Mouse (Mus musculus) induced T-regulatory cell, adult 2 months (primary cell): ENCODE measurements around the gene Rbm8a.
"Not testable (repeated sequence)": the region's sequence is repeated elsewhere in the genome, so short reads cannot be mapped to it uniquely, and the experiment has no call there.

ENCODE experiments used
- DNase-seq: peaks from one replicate; pipeline ENCODE4 v3.0.0-alpha.2; 2012; ENCODE audit warnings: low read depth

Gene Rbm8a

DNA sequence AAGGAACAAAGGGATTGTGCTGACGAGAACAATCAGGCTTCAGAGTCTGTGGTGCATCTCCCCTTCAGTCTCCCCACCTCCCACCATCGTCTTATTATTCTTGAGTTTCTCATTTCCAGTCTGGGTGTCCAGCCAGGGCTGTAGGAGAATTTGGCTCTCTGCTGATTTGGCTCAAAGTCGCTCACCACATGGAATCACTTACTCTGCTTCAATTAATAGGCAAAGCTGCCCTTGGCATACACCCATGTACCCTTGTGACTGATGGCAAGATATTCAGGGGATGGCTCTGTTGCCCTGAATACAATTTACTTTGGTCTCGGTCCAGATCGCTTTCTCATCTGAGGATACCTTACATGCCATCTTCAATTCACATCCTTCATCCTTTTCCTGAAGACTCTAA lies 26.4 kb upstream of the Rbm8a start:
- no peak for DNase-seq

- not testable (repeated sequence) for DNase-seq
These were observed 23.7 kb upstream of the Rbm8a start for GRCm38 (mm10) chr3:96606007-96606406.

- DNase-seq = no peak
These were observed 23.1 kb upstream of the Rbm8a start for GRCm38 (mm10) chr3:96606618-96607017.

DNA sequence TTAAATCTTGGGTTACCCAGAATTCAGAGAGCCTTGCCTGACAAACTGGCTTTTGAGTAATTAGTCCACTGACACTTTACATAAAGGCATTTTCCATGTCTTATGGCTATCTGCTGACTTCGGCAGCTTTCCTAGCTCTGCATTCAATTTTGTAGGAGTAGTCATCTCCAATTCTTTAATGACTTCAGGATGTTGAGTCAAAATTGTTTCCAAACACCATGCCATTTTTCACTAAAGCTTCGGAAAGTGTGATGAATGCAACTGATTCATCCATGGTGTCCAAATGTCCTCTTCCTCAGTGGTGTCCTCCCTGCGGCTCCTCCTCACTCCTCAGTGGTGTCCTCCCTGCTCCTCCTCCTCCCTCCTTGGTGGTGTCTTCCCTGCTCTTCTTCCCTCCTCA lies 11.8 kb upstream of the Rbm8a start:
- no peak for DNase-seq

GRCm38 (mm10) chr3:96623201-96623600 lies 6.5 kb upstream of the Rbm8a start:
- no peak for DNase-seq

DNA sequence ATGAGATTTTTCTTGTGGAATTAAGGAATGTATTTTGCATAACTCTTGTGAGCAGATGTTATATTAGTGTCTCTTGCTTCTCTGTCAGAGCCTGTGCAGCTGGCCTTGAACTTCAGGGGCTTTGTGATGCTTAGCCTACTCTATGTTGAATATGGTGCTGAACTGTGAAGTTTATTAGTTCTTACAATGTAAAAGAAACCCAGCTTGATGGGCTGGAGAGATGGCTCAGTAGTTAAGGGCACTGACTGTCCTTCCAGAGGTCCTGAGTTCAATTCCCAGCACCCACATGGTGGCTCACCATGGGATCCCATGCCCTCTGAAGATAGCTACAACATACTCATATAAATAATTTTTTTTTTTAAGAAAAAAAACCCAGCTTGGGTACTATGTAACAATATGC lies 2.3 kb downstream of the Rbm8a start:
- no peak for DNase-seq

DNA sequence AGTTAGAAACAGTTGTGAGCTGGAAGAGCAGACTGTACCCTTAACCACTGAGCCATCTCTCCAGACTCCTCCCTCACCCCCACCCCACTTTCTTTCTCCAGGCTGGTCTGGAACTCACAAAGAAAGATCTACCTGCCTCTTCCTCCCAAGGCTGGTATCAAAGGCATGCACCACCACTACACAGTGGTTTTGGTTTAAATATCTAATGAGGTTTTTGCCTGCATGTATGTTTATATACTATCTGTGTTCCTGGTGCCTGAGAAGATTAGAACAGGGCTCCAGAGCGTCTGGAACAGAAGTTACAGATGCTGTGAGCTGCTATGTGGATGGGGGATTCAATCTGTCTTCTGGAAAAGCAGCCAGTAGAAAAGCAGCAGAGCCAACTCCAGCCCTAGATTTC lies 4.3 kb downstream of the Rbm8a start:
- no peak for DNase-seq

DNA sequence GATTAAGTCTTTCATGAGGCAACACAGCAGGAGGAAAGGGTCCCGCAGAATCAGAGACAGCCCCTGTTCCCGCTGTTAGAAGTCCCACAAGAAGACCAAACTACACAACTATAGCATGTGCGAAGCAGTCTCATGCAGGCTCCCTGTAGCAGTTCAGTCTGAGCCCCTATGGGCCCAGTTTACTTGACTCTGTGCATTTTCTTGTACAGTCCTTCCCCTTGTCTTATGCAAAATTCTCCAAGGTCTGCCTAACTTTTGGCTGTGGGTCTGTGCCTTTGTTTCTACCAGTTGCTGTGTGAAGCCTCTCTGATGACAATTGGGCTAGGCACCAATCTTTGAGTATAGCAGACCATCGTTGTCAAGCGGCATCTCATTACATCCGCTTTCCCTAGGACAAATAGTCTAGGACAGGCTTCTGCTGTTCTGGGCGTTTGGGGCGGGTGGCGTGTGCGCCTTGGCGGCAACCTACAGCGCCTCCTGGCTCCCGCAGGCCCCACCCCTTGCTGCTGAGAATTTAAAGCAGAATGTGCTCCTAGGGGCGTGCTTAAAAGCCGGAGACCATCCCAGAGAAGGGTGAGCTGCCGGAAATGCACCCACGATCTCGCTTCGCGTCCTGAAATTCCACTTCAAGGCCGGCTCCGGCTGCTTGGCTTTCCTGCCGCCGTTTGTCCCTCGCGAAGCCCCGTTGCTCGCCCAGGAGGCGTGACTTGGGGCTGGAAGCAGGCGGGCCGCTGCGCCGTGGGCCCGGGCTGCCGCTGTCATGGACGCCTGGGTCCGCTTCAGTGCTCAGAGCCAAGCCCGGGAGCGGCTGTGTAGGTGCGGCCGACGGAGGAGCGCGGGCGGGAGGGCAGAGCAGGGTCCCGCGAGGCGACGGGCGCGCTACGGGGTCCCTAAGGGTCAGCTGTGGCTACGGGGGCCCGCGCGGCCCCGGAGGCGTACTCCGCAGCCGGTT lies 5.5 kb downstream of the Rbm8a start, which contains the start of the genes Pex11b and Gm42957:
Gene Pex11b, plus strand, starts transcription at position 449 of the 952 bp plus-strand sequence.
Gene Gm42957, plus strand, starts transcription at position 547 of the 952 bp plus-strand sequence.
- peak; percentile 88 for DNase-seq

- no peak for DNase-seq
These were observed 6.2 kb downstream of the Rbm8a start for GRCm38 (mm10) chr3:96635906-96636305.

- no peak for DNase-seq
These were observed 6.7 kb downstream of the Rbm8a start for GRCm38 (mm10) chr3:96636448-96636847.

GRCm38 (mm10) chr3:96639219-96639618 lies 9.5 kb downstream of the Rbm8a start:
- peak; percentile 83 for DNase-seq

GRCm38 (mm10) chr3:96645018-96645649 lies 15.4 kb downstream of the Rbm8a start, which contains the start of gene Itga10:
Gene Itga10, plus strand, starts transcription at chr3:96645584.
- peak; percentile 47 for DNase-seq

DNA sequence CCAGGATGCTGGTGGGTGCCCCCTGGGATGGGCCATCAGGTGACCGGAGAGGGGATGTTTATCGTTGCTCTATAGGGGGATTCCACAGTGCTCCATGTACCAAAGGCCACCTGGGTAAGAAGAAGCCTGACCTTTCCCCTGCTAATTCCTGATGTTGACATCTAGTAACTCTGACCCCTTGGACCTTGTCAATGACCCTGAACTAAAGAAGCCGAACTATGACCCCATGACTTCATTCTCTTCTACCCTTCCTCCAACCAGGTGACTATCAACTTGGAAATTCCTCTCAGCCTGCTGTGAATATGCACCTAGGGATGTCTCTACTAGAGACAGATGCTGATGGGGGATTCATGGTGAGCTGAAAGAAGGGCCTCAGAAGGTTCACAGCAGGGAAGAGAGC lies 17.6 kb downstream of the Rbm8a start:
- DNase-seq = no peak

GRCm38 (mm10) chr3:96660901-96661300 lies 31.2 kb downstream of the Rbm8a start:
- DNase-seq = no peak

GRCm38 (mm10) chr3:96662731-96663316 lies 33.1 kb downstream of the Rbm8a start:
- DNase-seq = no peak

DNA sequence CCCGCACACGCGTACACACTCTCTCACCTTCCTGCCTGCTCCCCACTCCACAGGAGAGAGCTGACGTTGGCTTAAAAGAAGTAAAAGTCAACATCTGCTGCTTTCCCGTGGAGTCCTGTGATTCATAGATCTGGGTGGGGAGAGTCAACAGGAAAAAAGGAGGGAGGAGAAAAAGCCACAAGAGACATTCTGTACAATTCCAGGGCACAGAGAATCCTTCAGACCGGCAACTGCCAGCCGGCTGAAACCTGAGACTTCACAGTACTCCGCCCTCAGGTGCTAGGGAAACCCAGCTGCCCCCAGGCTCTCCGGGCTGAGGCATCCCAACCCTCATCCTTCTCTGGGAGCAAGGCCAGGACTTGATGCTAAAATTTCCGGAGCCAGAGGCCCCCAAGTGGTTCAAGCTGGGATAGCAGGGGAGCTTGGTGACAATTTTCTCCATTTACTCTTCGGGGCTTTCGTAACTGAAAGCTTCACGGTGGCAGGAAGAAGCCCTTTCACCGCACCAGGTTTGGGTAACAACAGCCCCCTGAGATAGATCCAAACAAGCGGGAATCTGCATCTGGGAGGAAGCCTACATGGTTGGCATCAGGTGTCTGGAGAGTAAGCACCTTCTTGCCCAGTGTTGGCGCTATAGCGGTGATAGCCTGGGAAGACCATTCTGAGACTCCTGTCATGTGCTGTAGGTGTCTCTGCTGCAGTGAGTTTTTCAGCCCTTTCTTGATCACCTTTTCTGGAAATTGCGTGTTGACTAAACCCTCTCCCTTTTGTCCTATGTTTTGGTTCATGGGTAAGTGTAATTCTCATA lies 33.9 kb downstream of the Rbm8a start:
- DNase-seq = peak; percentile 87

- not testable (repeated sequence) for DNase-seq
These were observed 36.1 kb downstream of the Rbm8a start for GRCm38 (mm10) chr3:96665732-96666363.

DNA sequence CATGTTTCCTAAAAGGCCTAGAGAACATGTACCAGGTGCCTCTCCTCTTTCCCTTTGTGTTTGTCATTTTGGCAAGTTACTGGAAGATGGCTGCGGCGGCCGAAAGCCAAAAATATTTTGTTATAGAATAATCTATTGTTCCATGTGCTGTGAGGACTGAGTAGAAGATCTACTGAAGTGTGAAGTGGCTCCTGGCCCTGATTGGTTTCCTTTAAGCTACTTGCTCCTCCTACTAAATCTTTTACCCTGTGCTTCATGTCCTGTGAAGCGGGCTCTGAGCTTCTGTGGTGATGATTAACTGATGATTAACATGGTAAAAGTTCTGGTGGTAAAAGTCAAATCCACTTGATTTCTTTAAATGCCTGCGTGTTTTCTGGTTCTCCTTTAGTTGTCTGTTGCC lies 37.2 kb downstream of the Rbm8a start:
- no peak for DNase-seq

- DNase-seq = peak; percentile 68
These were observed 37.6 kb downstream of the Rbm8a start for GRCm38 (mm10) chr3:96667316-96667715.

DNA sequence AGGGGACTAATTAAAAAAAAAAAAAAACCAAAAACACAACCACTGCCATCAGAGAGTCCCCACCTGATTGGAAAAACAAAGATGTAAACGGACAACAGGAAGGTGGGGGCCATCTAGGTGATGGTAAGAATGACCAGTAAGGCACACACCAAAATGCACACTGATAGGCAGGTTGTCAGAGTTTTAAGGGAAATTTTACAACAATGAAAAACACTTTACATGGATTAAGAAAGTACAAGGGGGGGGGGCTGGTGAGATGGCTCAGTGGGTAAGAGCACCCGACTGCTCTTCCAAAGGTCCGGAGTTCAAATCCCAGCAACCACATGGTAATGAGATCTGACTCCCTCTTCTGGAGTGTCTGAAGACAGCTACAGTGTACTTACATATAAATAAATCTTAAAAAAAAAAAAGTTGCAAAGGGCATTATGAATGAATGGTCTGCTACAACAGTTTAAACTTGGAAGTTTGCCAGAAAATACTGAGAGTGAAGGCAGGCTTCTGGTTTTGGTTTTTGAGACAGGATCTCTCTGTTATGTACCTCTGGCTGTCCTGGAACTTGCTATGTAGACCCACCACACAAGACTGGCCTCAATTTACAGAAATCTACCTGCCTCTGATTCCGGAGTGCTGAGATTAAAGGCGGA lies 38.8 kb downstream of the Rbm8a start:
- peak; percentile 16 for DNase-seq
